Mouse (Mus musculus): ENCODE measurements around the gene Gm47791.

The Gm47791 gene

GRCm38 (mm10) chr1:82771022-82771586 lies at the start of gene Gm47791:
Gene Gm47791 (minus strand): TSS chr1:82771243.
- POLR2A ChIA-PET: interaction anchor here in 2 of 4 experiments (0.5 to 1.8 kb wide), 6 partner anchors 12 to 267 kb away, joined by 3 to 4 read pairs (median 4); partner anchors contain the start of gene Slc19a3 (in 1 of the 2)

GRCm38 (mm10) chr1:82820626-82821186 lies 49.7 kb upstream of the Gm47791 start:
- POLR2A ChIA-PET: interaction anchor here (0.6 to 6.7 kb wide), 26 partner anchors 8 to 278 kb away, joined by 3 to 63 read pairs (median 4); partner anchors contain the start of gene Agfg1 (in 3 of the 4)
- CTCF ChIA-PET: interaction anchor here in 2 of 4 experiments (0.7 to 2.1 kb wide), 5 partner anchors 17 to 169 kb away, joined by 3 to 13 read pairs (median 5); partner anchors contain the start of gene Agfg1 (in 2 of the 2)

More at GRCm38 (mm10) chr1:82771022-82771586, at the start of gene Gm47791:
- CTCF ChIA-PET: no interaction called here

GRCm38 (mm10) chr1:82820179-82820578 lies 49.1 kb upstream of the Gm47791 start:
- POLR2A ChIA-PET: interaction anchor here (0.6 to 6.7 kb wide), 28 partner anchors 9 to 279 kb away, joined by 3 to 63 read pairs (median 4); partner anchors contain the start of gene Agfg1 (in 3 of the 4)
- CTCF ChIA-PET: interaction anchor here in 3 of 4 experiments (0.6 to 2.1 kb wide), 6 partner anchors 15 to 158 kb away, joined by 3 to 13 read pairs (median 4); partner anchors contain the start of gene Agfg1 (in 2 of the 3)

GRCm38 (mm10) chr1:82819366-82819765 lies 48.3 kb upstream of the Gm47791 start:
- ChIA-PET CTCF (interaction anchor here in 2 of 4 experiments (0.7 to 1.6 kb wide), 3 partner anchors 15 to 32 kb away, joined by 3 to 5 read pairs (median 4); partner anchors contain the start of gene Agfg1 (in 1 of the 2)), POLR2A (interaction anchor here (0.8 to 6.7 kb wide), 17 partner anchors 8 to 68 kb away, joined by 3 to 63 read pairs (median 4); partner anchors contain the start of gene Agfg1 (in 3 of the 4))

GRCm38 (mm10) chr1:82815941-82816716 lies 45.1 kb upstream of the Gm47791 start:
- ChIA-PET CTCF (interaction anchor here in 1 of 4 experiments (0.7 kb wide), 1 partner anchor 10 kb away, joined by 6 read pairs; no protein-coding TSS in a partner anchor), POLR2A (interaction anchor here in 2 of 4 experiments (1.5 to 6.7 kb wide), 4 partner anchors 11 to 24 kb away, joined by 3 to 63 read pairs (median 11); partner anchors contain the start of gene Agfg1 (in 1 of the 2))

- ChIA-PET POLR2A (interaction anchor here in 2 of 4 experiments (0.5 to 2.3 kb wide), 3 partner anchors 8 to 51 kb away, joined by 3 to 4 read pairs (median 3); partner anchors contain the start of gene Agfg1 (in 1 of the 2)), CTCF (no interaction called here)
Measured at GRCm38 (mm10) chr1:82811766-82812165, 40.7 kb upstream of the Gm47791 start.

GRCm38 (mm10) chr1:82808564-82808963 lies 37.5 kb upstream of the Gm47791 start:
- CTCF ChIA-PET: no interaction called here
- POLR2A ChIA-PET: interaction anchor here in 1 of 4 experiments (1.3 to 1.5 kb wide), 2 partner anchors 9 to 30 kb away, joined by 3 to 4 read pairs; no protein-coding TSS in a partner anchor

- POLR2A ChIA-PET: interaction anchor here in 3 of 4 experiments (0.5 to 1.7 kb wide), 5 partner anchors 10 to 14 kb away, joined by 3 to 7 read pairs (median 4); no protein-coding TSS in a partner anchor
- CTCF ChIA-PET: interaction anchor here in 2 of 4 experiments (1.0 to 1.1 kb wide), 2 partner anchors 32 to 113 kb away, joined by 3 to 4 read pairs; no protein-coding TSS in a partner anchor
Measured at GRCm38 (mm10) chr1:82807206-82807605, 36.2 kb upstream of the Gm47791 start.

GRCm38 (mm10) chr1:82806391-82806790 lies 35.3 kb upstream of the Gm47791 start:
- CTCF ChIA-PET: interaction anchor here (0.5 to 1.1 kb wide), 5 partner anchors 10 to 1477 kb away, joined by 3 to 6 read pairs (median 4); no protein-coding TSS in a partner anchor
- POLR2A ChIA-PET: interaction anchor here in 3 of 4 experiments (0.7 to 1.7 kb wide), 5 partner anchors 11 to 33 kb away, joined by 3 to 7 read pairs (median 4); partner anchors contain the start of gene Agfg1 (in 1 of the 3)

- ChIA-PET CTCF (interaction anchor here (0.7 to 1.3 kb wide), 16 partner anchors 9 to 272 kb away, joined by 3 to 14 read pairs (median 4); partner anchors contain the start of gene Agfg1 (in 2 of the 4)), POLR2A (interaction anchor here in 1 of 4 experiments (0.8 to 1.0 kb wide), 2 partner anchors 35 to 184 kb away, joined by 3 to 5 read pairs; no protein-coding TSS in a partner anchor)
Measured at GRCm38 (mm10) chr1:82804059-82804458, 33.0 kb upstream of the Gm47791 start.

- ChIA-PET CTCF (interaction anchor here (0.7 to 1.3 kb wide), 16 partner anchors 9 to 272 kb away, joined by 3 to 14 read pairs (median 4); partner anchors contain the start of gene Agfg1 (in 2 of the 4)), POLR2A (interaction anchor here in 1 of 4 experiments (0.8 to 1.0 kb wide), 2 partner anchors 35 to 184 kb away, joined by 3 to 5 read pairs; no protein-coding TSS in a partner anchor)
Measured at GRCm38 (mm10) chr1:82803608-82804007, 32.6 kb upstream of the Gm47791 start.

- ChIA-PET CTCF (interaction anchor here in 3 of 4 experiments (0.8 to 1.5 kb wide), 3 partner anchors 14 to 186 kb away, joined by 3 to 5 read pairs (median 3); no protein-coding TSS in a partner anchor), POLR2A (interaction anchor here in 1 of 4 experiments (1.2 to 1.6 kb wide), 2 partner anchors 21 to 41 kb away, joined by 4 read pairs; no protein-coding TSS in a partner anchor)
Measured at GRCm38 (mm10) chr1:82801105-82801783, 30.2 kb upstream of the Gm47791 start.

GRCm38 (mm10) chr1:82798922-82799321 lies 27.9 kb upstream of the Gm47791 start:
- ChIA-PET POLR2A (interaction anchor here in 2 of 4 experiments (0.5 to 2.6 kb wide), 3 partner anchors 20 to 159 kb away, joined by 4 to 6 read pairs (median 4); no protein-coding TSS in a partner anchor), CTCF (no interaction called here)

GRCm38 (mm10) chr1:82798304-82798703 lies 27.3 kb upstream of the Gm47791 start:
- POLR2A ChIA-PET: interaction anchor here in 2 of 4 experiments (0.5 to 2.6 kb wide), 4 partner anchors 20 to 160 kb away, joined by 3 to 6 read pairs (median 4); no protein-coding TSS in a partner anchor
- CTCF ChIA-PET: interaction anchor here in 1 of 4 experiments (0.6 kb wide), 1 partner anchor 188 kb away, joined by 3 read pairs; no protein-coding TSS in a partner anchor

- ChIA-PET POLR2A (interaction anchor here in 1 of 4 experiments (0.7 to 2.6 kb wide), 3 partner anchors 22 to 70 kb away, joined by 3 to 6 read pairs (median 3); no protein-coding TSS in a partner anchor), CTCF (interaction anchor here in 2 of 4 experiments (0.5 to 1.4 kb wide), 2 partner anchors 10 to 22 kb away, joined by 3 read pairs; no protein-coding TSS in a partner anchor)
Measured at GRCm38 (mm10) chr1:82797088-82797487, 26.0 kb upstream of the Gm47791 start.

- POLR2A ChIA-PET: interaction anchor here in 1 of 4 experiments (1.5 kb wide), 1 partner anchor 26 kb away, joined by 3 read pairs; no protein-coding TSS in a partner anchor
Measured at GRCm38 (mm10) chr1:82795702-82796443, 24.8 kb upstream of the Gm47791 start.

More at GRCm38 (mm10) chr1:82795702-82796443, 24.8 kb upstream of the Gm47791 start:
- CTCF ChIA-PET: interaction anchor here in 3 of 4 experiments (0.5 to 1.6 kb wide), 5 partner anchors 8 to 192 kb away, joined by 3 to 5 read pairs (median 4); no protein-coding TSS in a partner anchor
